Mouse (Mus musculus) G1E-ER4 (cell line): ENCODE measurements around the gene Ell. TPM values are rescaled to one million over a fixed set of nuclear protein-coding genes. Genes with fewer than 3 reads are reported as not detected.

Experiments
- GATA1 ChIP-seq: IDR thresholded peaks from one replicate; pipeline ENCODE4 v1.8.0; 2012; ENCODE audit warnings: low read length, inconsistent platforms
- polyA plus RNA-seq: library from polyadenylated mRNA; stranded (reverse); fragments of >175 nt; gene quantifications from 2 replicates; pipeline ENCODE4 v1.2.3, GENCODE M21; 2012

Gene Ell
- polyA plus RNA-seq, 1 experiment: 50.0 TPM

GRCm38 (mm10) chr8:70522592-70523403 lies 16.5 kb upstream of the Ell start:
- no peak for TF ChIP-seq GATA1

- no peak for TF ChIP-seq GATA1
Measured at GRCm38 (mm10) chr8:70527111-70527511, 12.1 kb upstream of the Ell start.

GRCm38 (mm10) chr8:70527512-70528181 lies 11.6 kb upstream of the Ell start, which contains the start of the genes Fkbp8 and Kxd1:
Gene Fkbp8, plus strand, starts transcription at chr8:70527724.
Gene Kxd1, minus strand, starts transcription at chr8:70527956.
- no peak for TF ChIP-seq GATA1

- TF ChIP-seq GATA1: no peak
Measured at GRCm38 (mm10) chr8:70528182-70528797, 11.0 kb upstream of the Ell start.

GRCm38 (mm10) chr8:70529299-70529698 lies 10.0 kb upstream of the Ell start:
- no peak for TF ChIP-seq GATA1

GRCm38 (mm10) chr8:70529741-70530161 lies 9.5 kb upstream of the Ell start:
- no peak for TF ChIP-seq GATA1

GRCm38 (mm10) chr8:70530314-70530713 lies 8.9 kb upstream of the Ell start:
- no peak for TF ChIP-seq GATA1

GRCm38 (mm10) chr8:70534281-70534680 lies 5.0 kb upstream of the Ell start:
- no peak for TF ChIP-seq GATA1

GRCm38 (mm10) chr8:70535221-70535620 lies 4.0 kb upstream of the Ell start:
- no peak for TF ChIP-seq GATA1

GRCm38 (mm10) chr8:70535701-70536100 lies 3.6 kb upstream of the Ell start:
- no peak for TF ChIP-seq GATA1

- no peak for TF ChIP-seq GATA1
Measured at GRCm38 (mm10) chr8:70538024-70538579, 1.2 kb upstream of the Ell start.

- TF ChIP-seq GATA1: no peak
Measured at GRCm38 (mm10) chr8:70538633-70539076, 602 bp upstream of the Ell start.

GRCm38 (mm10) chr8:70540013-70540506 lies 803 bp downstream of the Ell start:
- no peak for TF ChIP-seq GATA1

- no peak for TF ChIP-seq GATA1
Measured at GRCm38 (mm10) chr8:70540507-70541071, 1.3 kb downstream of the Ell start.

- TF ChIP-seq GATA1: no peak
Measured at GRCm38 (mm10) chr8:70541081-70541480, 1.8 kb downstream of the Ell start.
